Mouse (Mus musculus): ENCODE data around the gene Cdsn. TPM values are rescaled to one million over a fixed set of nuclear protein-coding genes. Genes with fewer than 3 reads are reported as not detected.
A peak's percentile ranks its signal among the peaks of the same experiment; 100 is the strongest.

Cdsn gene
- polyA plus RNA-seq, 1 experiment from 2014 or later = 0.13 TPM

- ATAC-seq (ENCODE audit: insufficient read depth, low FRiP score, low TSS enrichment) = peak; percentile 62; the same call in 1 of the 2 replicates
- no peak overlapping the region for H3K9ac ChIP-seq (ENCODE audit: low read length)
- no peak overlapping the region for H3K27ac ChIP-seq (ENCODE audit: low read depth, low read length)
- H3K27me3 ChIP-seq (ENCODE audit: control insufficient read depth, insufficient read depth, low read length) = no peaks in the 10 kb centered on the region
- H3K4me2 ChIP-seq (ENCODE audit: low read depth) = no peak overlapping the region
- H3K4me3 ChIP-seq (ENCODE audit: low read depth, low read length) = no peak overlapping the region
- H3K9me3 ChIP-seq (ENCODE audit: control insufficient read depth, low read length) = no peaks in the 10 kb centered on the region
- no peaks in the 10 kb centered on the region for H3K4me1 ChIP-seq (ENCODE audit: control insufficient read depth, insufficient read depth, low read length)
- 47% methylated on average over 14 of the region's 14 CpGs for WGBS
- DNase-seq (ENCODE audit: low spot score) = peak; percentile 31
- H3K36me3 ChIP-seq (ENCODE audit: control insufficient read depth, insufficient read depth, low read length) = no peaks in the 10 kb centered on the region
These were observed 8.5 kb upstream of the Cdsn start for GRCm38 (mm10) chr17:35543412-35543861.

GRCm38 (mm10) chr17:35544001-35544400 lies 7.9 kb upstream of the Cdsn start:
- no peak overlapping the region for H3K9ac ChIP-seq (ENCODE audit: low read length)
- 84% methylated on average over 6 of the region's 6 CpGs for WGBS
- H3K9me3 ChIP-seq (ENCODE audit: control insufficient read depth, low read length) = no peaks in the 10 kb centered on the region
- H3K4me3 ChIP-seq (ENCODE audit: low read depth, low read length) = no peak overlapping the region
- no peak overlapping the region for H3K27ac ChIP-seq (ENCODE audit: low read depth, low read length)
- ATAC-seq (ENCODE audit: insufficient read depth, low FRiP score, low TSS enrichment) (no peak), DNase-seq (ENCODE audit: low spot score) (no peak)
- H3K27me3 ChIP-seq (ENCODE audit: control insufficient read depth, insufficient read depth, low read length) = no peaks in the 10 kb centered on the region
- no peak overlapping the region for H3K4me2 ChIP-seq (ENCODE audit: low read depth)
- H3K36me3 ChIP-seq (ENCODE audit: control insufficient read depth, insufficient read depth, low read length) = no peaks in the 10 kb centered on the region
- H3K4me1 ChIP-seq (ENCODE audit: control insufficient read depth, insufficient read depth, low read length) = no peaks in the 10 kb centered on the region

GRCm38 (mm10) chr17:35544680-35545079 lies 7.2 kb upstream of the Cdsn start:
- Histone ChIP-seq H3K4me2 (ENCODE audit: low read depth) (no peak overlapping the region), H3K27me3 (ENCODE audit: control insufficient read depth, insufficient read depth, low read length) (no peaks in the 10 kb centered on the region), H3K27ac (ENCODE audit: low read depth, low read length) (no peak overlapping the region), H3K4me1 (ENCODE audit: control insufficient read depth, insufficient read depth, low read length) (no peaks in the 10 kb centered on the region), H3K36me3 (ENCODE audit: control insufficient read depth, insufficient read depth, low read length) (no peaks in the 10 kb centered on the region), H3K4me3 (ENCODE audit: low read depth, low read length) (no peak overlapping the region), H3K9ac (ENCODE audit: low read length) (no peak overlapping the region), H3K9me3 (ENCODE audit: control insufficient read depth, low read length) (no peaks in the 10 kb centered on the region)
- WGBS = 37% methylated on average over 6 of the region's 6 CpGs
- ATAC-seq (ENCODE audit: insufficient read depth, low FRiP score, low TSS enrichment) = peak; percentile 29; the same call in 1 of the 2 replicates
- peak; percentile 70 for DNase-seq (ENCODE audit: low spot score)

GRCm38 (mm10) chr17:35547465-35547864 lies 4.5 kb upstream of the Cdsn start:
- Histone ChIP-seq H3K4me1 (ENCODE audit: control insufficient read depth, insufficient read depth, low read length) (no peaks in the 10 kb centered on the region), H3K27ac (ENCODE audit: low read depth, low read length) (no peak overlapping the region), H3K27me3 (ENCODE audit: control insufficient read depth, insufficient read depth, low read length) (no peaks in the 10 kb centered on the region), H3K36me3 (ENCODE audit: control insufficient read depth, insufficient read depth, low read length) (no peaks in the 10 kb centered on the region), H3K9ac (ENCODE audit: low read length) (no peak overlapping the region), H3K9me3 (ENCODE audit: control insufficient read depth, low read length) (no peaks in the 10 kb centered on the region), H3K4me3 (ENCODE audit: low read depth, low read length) (no peak overlapping the region), H3K4me2 (ENCODE audit: low read depth) (no peak overlapping the region)
- 82% methylated on average over 2 of the region's 2 CpGs for WGBS
- no peak for DNase-seq (ENCODE audit: low spot score)
- ATAC-seq (ENCODE audit: insufficient read depth, low FRiP score, low TSS enrichment) = no peak

- Histone ChIP-seq H3K9ac (ENCODE audit: low read length) (no peak overlapping the region), H3K9me3 (ENCODE audit: control insufficient read depth, low read length) (no peaks in the 10 kb centered on the region), H3K27me3 (ENCODE audit: control insufficient read depth, insufficient read depth, low read length) (no peaks in the 10 kb centered on the region), H3K4me3 (ENCODE audit: low read depth, low read length) (no peak overlapping the region), H3K4me1 (ENCODE audit: control insufficient read depth, insufficient read depth, low read length) (no peaks in the 10 kb centered on the region), H3K4me2 (ENCODE audit: low read depth) (no peak overlapping the region), H3K27ac (ENCODE audit: low read depth, low read length) (no peak overlapping the region), H3K36me3 (ENCODE audit: control insufficient read depth, insufficient read depth, low read length) (no peaks in the 10 kb centered on the region)
- no peak for ATAC-seq (ENCODE audit: insufficient read depth, low FRiP score, low TSS enrichment)
- DNase-seq (ENCODE audit: low spot score) = no peak
- 23% methylated on average over 5 of the region's 5 CpGs for WGBS
These were observed 3.3 kb upstream of the Cdsn start for GRCm38 (mm10) chr17:35548636-35549035.

DNA sequence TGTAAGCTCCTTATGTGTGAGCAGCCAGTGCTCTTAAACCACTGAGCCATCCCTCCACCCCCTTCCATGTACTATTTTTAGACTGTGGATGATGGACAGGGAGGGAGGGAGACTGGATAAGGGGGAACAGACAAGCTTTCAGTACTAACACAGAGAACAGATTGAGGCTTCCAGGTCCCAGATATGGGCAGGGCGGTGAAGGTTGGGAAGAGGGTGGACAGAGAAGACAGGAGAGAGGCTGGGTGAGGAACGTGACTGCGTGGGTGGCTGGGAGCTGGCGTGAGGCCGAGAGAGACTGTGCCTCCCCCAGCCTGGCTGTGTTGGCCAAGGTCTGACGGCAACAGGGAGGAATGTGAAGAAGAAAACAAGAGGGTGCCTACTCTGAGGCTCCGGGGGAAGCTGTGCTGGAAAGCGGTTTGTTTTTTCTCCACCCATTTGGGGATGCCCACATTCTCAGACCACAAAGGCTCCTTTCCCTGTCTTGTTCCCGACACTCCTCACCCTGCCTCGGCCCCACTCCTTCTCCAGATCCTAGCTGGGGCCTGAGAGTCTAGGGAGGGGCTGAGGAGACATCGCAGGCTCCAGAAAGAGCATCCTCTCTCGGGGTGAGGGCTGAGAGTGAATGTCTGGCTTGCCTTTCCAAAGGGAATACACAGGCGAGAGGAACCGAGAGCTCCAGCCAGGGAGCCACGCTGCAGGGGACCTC lies 2.3 kb upstream of the Cdsn start:
- no peaks in the 10 kb centered on the region for H3K36me3 ChIP-seq (ENCODE audit: control insufficient read depth, insufficient read depth, low read length)
- no peaks in the 10 kb centered on the region for H3K9me3 ChIP-seq (ENCODE audit: control insufficient read depth, low read length)
- H3K4me3 ChIP-seq (ENCODE audit: low read depth, low read length) = no peak overlapping the region
- ATAC-seq (ENCODE audit: insufficient read depth, low FRiP score, low TSS enrichment) (no peak), DNase-seq (ENCODE audit: low spot score) (no peak)
- H3K4me2 ChIP-seq (ENCODE audit: low read depth) = no peak overlapping the region
- H3K4me1 ChIP-seq (ENCODE audit: control insufficient read depth, insufficient read depth, low read length) = no peaks in the 10 kb centered on the region
- no peak overlapping the region for H3K9ac ChIP-seq (ENCODE audit: low read length)
- H3K27ac ChIP-seq (ENCODE audit: low read depth, low read length) = no peak overlapping the region
- 61% methylated on average over 15 of the region's 15 CpGs for WGBS
- no peaks in the 10 kb centered on the region for H3K27me3 ChIP-seq (ENCODE audit: control insufficient read depth, insufficient read depth, low read length)

DNA sequence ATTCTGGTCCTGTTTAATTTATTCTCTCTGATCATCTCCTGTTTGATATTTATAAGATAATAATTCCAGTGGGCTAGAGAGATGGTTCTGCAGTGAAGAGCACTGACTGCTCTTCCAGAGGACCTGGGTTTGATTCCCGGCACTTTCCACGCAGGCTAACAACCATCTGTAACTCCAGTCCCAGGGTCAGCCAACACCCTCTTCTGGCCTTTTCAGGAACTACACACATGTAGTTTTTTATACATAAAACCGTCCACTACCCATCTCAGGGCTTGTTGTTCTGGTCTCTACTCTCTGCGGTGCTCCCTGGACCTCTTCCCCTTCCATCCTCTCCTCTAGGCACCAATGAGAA lies 1.8 kb upstream of the Cdsn start:
- H3K9me3 ChIP-seq (ENCODE audit: control insufficient read depth, low read length) = no peaks in the 10 kb centered on the region
- no peaks in the 10 kb centered on the region for H3K27me3 ChIP-seq (ENCODE audit: control insufficient read depth, insufficient read depth, low read length)
- H3K4me1 ChIP-seq (ENCODE audit: control insufficient read depth, insufficient read depth, low read length) = no peaks in the 10 kb centered on the region
- 98% methylated on average over 4 of the region's 4 CpGs for WGBS
- H3K4me3 ChIP-seq (ENCODE audit: low read depth, low read length) = no peak overlapping the region
- ATAC-seq (ENCODE audit: insufficient read depth, low FRiP score, low TSS enrichment) = no peak
- H3K36me3 ChIP-seq (ENCODE audit: control insufficient read depth, insufficient read depth, low read length) = no peaks in the 10 kb centered on the region
- no peak for DNase-seq (ENCODE audit: low spot score)
- no peak overlapping the region for H3K27ac ChIP-seq (ENCODE audit: low read depth, low read length)
- H3K9ac ChIP-seq (ENCODE audit: low read length) = no peak overlapping the region
- no peak overlapping the region for H3K4me2 ChIP-seq (ENCODE audit: low read depth)

GRCm38 (mm10) chr17:35550871-35551270 lies 1.1 kb upstream of the Cdsn start:
- no peak overlapping the region for H3K4me3 ChIP-seq (ENCODE audit: low read depth, low read length)
- no peaks in the 10 kb centered on the region for H3K27me3 ChIP-seq (ENCODE audit: control insufficient read depth, insufficient read depth, low read length)
- no peak for DNase-seq (ENCODE audit: low spot score)
- H3K4me2 ChIP-seq (ENCODE audit: low read depth) = no peak overlapping the region
- 48% methylated on average over 8 of the region's 8 CpGs for WGBS
- no peaks in the 10 kb centered on the region for H3K9me3 ChIP-seq (ENCODE audit: control insufficient read depth, low read length)
- no peaks in the 10 kb centered on the region for H3K4me1 ChIP-seq (ENCODE audit: control insufficient read depth, insufficient read depth, low read length)
- H3K9ac ChIP-seq (ENCODE audit: low read length) = no peak overlapping the region
- no peak overlapping the region for H3K27ac ChIP-seq (ENCODE audit: low read depth, low read length)
- no peaks in the 10 kb centered on the region for H3K36me3 ChIP-seq (ENCODE audit: control insufficient read depth, insufficient read depth, low read length)
- ATAC-seq (ENCODE audit: insufficient read depth, low FRiP score, low TSS enrichment) = no peak

DNA sequence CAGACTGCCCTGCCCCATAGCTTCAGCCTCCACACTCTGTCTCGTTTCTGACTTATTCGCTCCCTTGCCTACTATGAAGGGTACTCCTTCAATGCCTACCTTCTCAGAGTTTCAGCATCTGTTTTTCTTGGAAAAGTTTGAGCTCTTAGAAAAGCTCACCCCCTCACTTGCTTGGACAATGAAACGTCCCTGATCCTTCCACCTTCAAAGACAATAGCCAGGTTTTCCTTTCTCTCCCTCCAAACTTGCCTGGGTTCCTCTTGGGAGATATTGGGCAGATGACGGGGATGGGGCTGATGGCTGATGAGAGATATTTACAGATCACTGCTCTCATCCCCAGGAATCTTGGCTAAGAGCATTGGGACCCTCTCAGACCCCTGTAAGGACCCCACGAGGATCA lies 2.4 kb downstream of the Cdsn start:
- no peak overlapping the region for H3K27ac ChIP-seq (ENCODE audit: low read depth, low read length)
- no peaks in the 10 kb centered on the region for H3K36me3 ChIP-seq (ENCODE audit: control insufficient read depth, insufficient read depth, low read length)
- no peak overlapping the region for H3K9ac ChIP-seq (ENCODE audit: low read length)
- H3K27me3 ChIP-seq (ENCODE audit: control insufficient read depth, insufficient read depth, low read length) = no peaks in the 10 kb centered on the region
- H3K4me3 ChIP-seq (ENCODE audit: low read depth, low read length) = no peak overlapping the region
- H3K4me1 ChIP-seq (ENCODE audit: control insufficient read depth, insufficient read depth, low read length) = no peaks in the 10 kb centered on the region
- DNase-seq (ENCODE audit: low spot score) (no peak), ATAC-seq (ENCODE audit: insufficient read depth, low FRiP score, low TSS enrichment) (no peak)
- no peak overlapping the region for H3K4me2 ChIP-seq (ENCODE audit: low read depth)
- WGBS = 85% methylated on average over 5 of the region's 5 CpGs
- no peaks in the 10 kb centered on the region for H3K9me3 ChIP-seq (ENCODE audit: control insufficient read depth, low read length)

Measured in neural tube, embryonic 11.5 days (tissue).